Mouse (Mus musculus) thymus, adult 2 months (tissue): Measurements from ENCODE around the gene Tango2.

Experiments used
- CTCF ChIP-seq: fragments of 200-500 bp; IDR thresholded peaks from 2 replicates; pipeline ENCODE4 v1.5.1; 2012; ENCODE audit warnings: mild to moderate bottlenecking, control low read depth, low read length, moderate library complexity, borderline replicate concordance; ENCODE audit not compliant: control insufficient read depth, poor library complexity, insufficient read depth; ENCODE audit errors: extremely low read depth
- POLR2A ChIP-seq: fragments of 200-500 bp; IDR thresholded peaks from 2 replicates; pipeline ENCODE4 v1.6.1; 2012; ENCODE audit warnings: mild to moderate bottlenecking, low read length, control low read depth, moderate library complexity; ENCODE audit not compliant: control insufficient read depth, poor library complexity, insufficient read depth; ENCODE audit errors: extremely low read depth

- TF ChIP-seq POLR2A (no peak), CTCF (no peak)
These were observed 43.2 kb upstream of the Tango2 start for GRCm38 (mm10) chr16:18391127-18391526.
